Mouse (Mus musculus) CH12.LX (cell line): ENCODE data around the gene Ring1. TPM values are rescaled to one million over a fixed set of nuclear protein-coding genes. Genes with fewer than 3 reads are reported as not detected.

Experiments
- DNase-seq: peaks from one replicate; pipeline ENCODE4 v3.0.0-alpha.2; 2013; ENCODE audit errors: extremely low read depth
- H3K27ac ChIP-seq: 2 replicates; pipeline ENCODE4 v1.5.1; 2012; ENCODE audit warnings: low read depth, mild to moderate bottlenecking, control low read depth, moderate library complexity; ENCODE audit not compliant: insufficient read depth
- H3K27me3 ChIP-seq: replicated peaks from 2 replicates; pipeline ENCODE3; 2012; ENCODE audit warnings: inconsistent platforms
- H3K36me3 ChIP-seq, 2 experiments: replicated peaks in 1 of 2; 2 replicates each; pipeline versions ENCODE3 to v1.6.1; 2012; ENCODE audit warnings: inconsistent platforms in 1 of 2, low read length in 1 of 2, mild to moderate bottlenecking in 1 of 2, mixed read lengths in 1 of 2, moderate library complexity in 1 of 2; ENCODE audit not compliant: control insufficient read depth in 1 of 2, insufficient read depth in 1 of 2
- H3K4me1 ChIP-seq, 2 experiments: 2 replicates each; pipeline ENCODE4 v1.6.1; 2012; ENCODE audit warnings: inconsistent platforms in 1 of 2, moderate library complexity in 1 of 2; ENCODE audit not compliant: insufficient read depth in 2 of 2, control insufficient read depth in 1 of 2
- H3K4me2 ChIP-seq: 2 replicates; pipeline ENCODE4 v1.6.1; 2012; ENCODE audit warnings: low read depth, mild to moderate bottlenecking, control low read depth; ENCODE audit not compliant: poor library complexity, insufficient read depth, severe bottlenecking
- H3K4me3 ChIP-seq, 3 experiments: fragments of 150-350 bp in 1 of 3; sonication (generic) in 1 of 3; replicated peaks in 1 of 3; 2 replicates each; pipeline versions ENCODE3 to v1.5.1; 2011 to 2012; ENCODE audit warnings: low read depth in 2 of 3, low read length in 2 of 3, mild to moderate bottlenecking in 2 of 3, moderate library complexity in 2 of 3, control low read depth in 1 of 3, improper control_type of control experiment in 1 of 3, inconsistent platforms in 1 of 3, mixed read lengths in 1 of 3; ENCODE audit not compliant: poor library complexity in 1 of 3
- H3K79me2 ChIP-seq: replicated peaks from 2 replicates; pipeline ENCODE4 v1.6.1; 2012; ENCODE audit warnings: mild to moderate bottlenecking, moderate library complexity; ENCODE audit not compliant: control insufficient read depth, poor library complexity, insufficient read depth, severe bottlenecking; ENCODE audit errors: extremely low read depth
- H3K9ac ChIP-seq: 2 replicates; pipeline ENCODE4 v1.6.1; 2012; ENCODE audit warnings: low read depth, mild to moderate bottlenecking, control low read depth, moderate library complexity; ENCODE audit not compliant: insufficient read depth
- H3K9me3 ChIP-seq: replicated peaks from 2 replicates; pipeline ENCODE3; 2012; ENCODE audit warnings: low read length, inconsistent platforms, mixed read lengths
- BHLHE40 ChIP-seq: IDR thresholded peaks from 2 replicates; pipeline ENCODE4 v1.6.1; 2011; ENCODE audit warnings: mild to moderate bottlenecking, low read depth, low read length, improper control_type of control experiment
- CHD1 ChIP-seq: IDR thresholded peaks from 2 replicates; pipeline ENCODE4 v1.6.1; 2012; ENCODE audit warnings: low read depth, low read length, improper control_type of control experiment, inconsistent platforms
- CTCF ChIP-seq, 2 experiments: IDR thresholded peaks in 1 of 2; conservative IDR thresholded peaks in 1 of 2; 2 replicates each; pipeline ENCODE4 v1.5.1; 2011 to 2012; ENCODE audit warnings: low read depth in 2 of 2, low read length in 2 of 2, improper control_type of control experiment in 1 of 2, inconsistent platforms in 1 of 2, mild to moderate bottlenecking in 1 of 2, moderate library complexity in 1 of 2
- E2F4 ChIP-seq: IDR thresholded peaks from 2 replicates; pipeline ENCODE4 v1.6.1; 2011; ENCODE audit warnings: low read depth, low read length, improper control_type of control experiment; ENCODE audit not compliant: insufficient replicate concordance
- ELF1 ChIP-seq: IDR thresholded peaks from 2 replicates; pipeline ENCODE4 v1.6.1; 2014; ENCODE audit warnings: low read depth, mild to moderate bottlenecking, inconsistent platforms, low read length, improper control_type of control experiment
- GABPA ChIP-seq: IDR thresholded peaks from 2 replicates; pipeline ENCODE4 v1.6.1; 2012; ENCODE audit warnings: low read depth, low read length, improper control_type of control experiment, inconsistent platforms; ENCODE audit not compliant: insufficient replicate concordance
- JUND ChIP-seq: conservative IDR thresholded peaks from 2 replicates; pipeline ENCODE4 v1.6.1; 2011; ENCODE audit warnings: low read depth, low read length, improper control_type of control experiment
- KAT2A ChIP-seq: IDR thresholded peaks from 2 replicates; pipeline ENCODE4 v1.6.1; 2012; ENCODE audit warnings: low read length, improper control_type of control experiment, inconsistent platforms; ENCODE audit not compliant: insufficient replicate concordance
- MAFK ChIP-seq: IDR thresholded peaks from 2 replicates; pipeline ENCODE4 v1.6.1; 2011; ENCODE audit warnings: low read length, improper control_type of control experiment; ENCODE audit not compliant: insufficient replicate concordance
- MEF2A ChIP-seq: IDR thresholded peaks from 2 replicates; pipeline ENCODE4 v1.6.1; 2014; ENCODE audit warnings: low read depth, mild to moderate bottlenecking, inconsistent platforms, low read length, improper control_type of control experiment, borderline replicate concordance
- NELFE ChIP-seq: IDR thresholded peaks from 2 replicates; pipeline ENCODE4 v1.6.1; 2011; ENCODE audit warnings: low read depth, low read length, improper control_type of control experiment
- POLR2A ChIP-seq: IDR thresholded peaks from 2 replicates; pipeline ENCODE4 v1.6.1; 2011; ENCODE audit warnings: low read depth, mild to moderate bottlenecking, improper control_type of control experiment, low read length
- RAD21 ChIP-seq: IDR thresholded peaks from 2 replicates; pipeline ENCODE4 v1.6.1; 2011; ENCODE audit warnings: low read depth, mild to moderate bottlenecking, low read length, improper control_type of control experiment, moderate library complexity
- SIN3A ChIP-seq: IDR thresholded peaks from 2 replicates; pipeline ENCODE4 v1.6.1; 2012; ENCODE audit warnings: low read length, improper control_type of control experiment, inconsistent platforms
- SMC3 ChIP-seq: IDR thresholded peaks from 2 replicates; pipeline ENCODE4 v1.6.1; 2011; ENCODE audit warnings: low read depth, low read length, improper control_type of control experiment
- TBP ChIP-seq: conservative IDR thresholded peaks from 2 replicates; pipeline ENCODE4 v1.6.1; 2011; ENCODE audit warnings: low read depth, low read length, improper control_type of control experiment
- TCF12 ChIP-seq: IDR thresholded peaks from 2 replicates; pipeline ENCODE4 v1.6.1; 2014; ENCODE audit warnings: low read depth, mild to moderate bottlenecking, inconsistent platforms, low read length, improper control_type of control experiment
- USF1 ChIP-seq: IDR thresholded peaks from 2 replicates; pipeline ENCODE4 v1.6.1; 2014; ENCODE audit warnings: low read depth, mild to moderate bottlenecking, inconsistent platforms, low read length, improper control_type of control experiment
- USF2 ChIP-seq: conservative IDR thresholded peaks from 2 replicates; pipeline ENCODE4 v1.6.1; 2011; ENCODE audit warnings: low read depth, low read length, improper control_type of control experiment
- ZC3H11A ChIP-seq: IDR thresholded peaks from 2 replicates; pipeline ENCODE4 v1.6.1; 2012; ENCODE audit warnings: low read depth, mild to moderate bottlenecking, inconsistent platforms, low read length, improper control_type of control experiment
- dilution Hi-C: fragments of 300-500 bp; cut with MboI; formaldehyde crosslinking; loops from 2 replicates; pipeline ENCODE4 v1.14.3; 2020; ENCODE audit warnings: low sequenced_read_pairs; ENCODE audit not compliant: extremely low pct_unique_long_range_greater_than_20kb, extremely low pct_ligation_motif_present
- in situ Hi-C: fragments of 300-500 bp; cut with MboI; formaldehyde crosslinking; loops from 3 replicates; pipeline ENCODE4 v1.14.3; 2019; ENCODE audit warnings: low sequenced_read_pairs, low pct_ligation_motif_present, low pct_unique_long_range_greater_than_20kb, mixed read lengths
- polyA plus RNA-seq: library from polyadenylated mRNA; unstranded; fragments of >175 nt; gene quantifications from 2 replicates; pipeline ENCODE4 v1.2.1, GENCODE M21; 2012; ENCODE audit warnings: low read depth; ENCODE audit not compliant: insufficient read length
- total RNA-seq, 2 experiments: library from RNA; depleted of rRNA; stranded (reverse); fragments of 300-350 nt in 1 of 2; fragments of >200 nt in 1 of 2; gene quantifications; 2 replicates each; pipeline ENCODE4 v1.2.3; 2012 to 2014

Ring1 gene
- total and polyA plus RNA-seq, 3 experiments = 11.9 to 18.0 (median 13.7) TPM

DNA sequence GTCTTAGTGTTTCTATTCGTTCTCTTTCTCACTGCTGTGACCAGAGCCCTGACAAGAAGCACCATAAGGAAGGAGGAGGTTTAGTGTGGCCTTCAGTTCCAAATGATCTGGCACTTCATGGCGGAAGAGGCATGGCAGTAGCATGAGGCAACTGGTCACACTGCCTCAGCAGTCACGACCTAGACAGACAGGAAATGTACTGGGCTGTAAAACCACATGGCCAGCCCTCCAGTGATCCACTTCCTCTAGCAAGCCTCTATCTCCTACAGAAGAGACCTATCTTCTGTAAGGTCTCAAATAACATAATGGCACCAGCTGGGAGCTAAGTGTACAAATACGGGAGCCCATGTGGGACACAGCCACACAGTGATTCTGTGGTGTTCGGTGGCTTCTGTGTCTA is 47.6 kb upstream of the Ring1 start:
- H3K9ac ChIP-seq = no peak overlapping the region
- TF ChIP-seq JUND (no peak), USF1 (no peak), BHLHE40 (no peak), SIN3A (no peak), SMC3 (no peak), POLR2A (no peak)
- no peak for DNase-seq
- no peak overlapping the region for H3K27ac ChIP-seq
- peaks cover 0 to 11% of the 10 kb centered on the region in 2 experiments for H3K36me3 ChIP-seq
- peaks cover 1% of the 10 kb centered on the region for H3K27me3 ChIP-seq
- no peak overlapping the region for H3K4me3 ChIP-seq
- H3K4me1 ChIP-seq = peaks cover 0 to 14% of the 10 kb centered on the region in 2 experiments; a peak in 2 of 4 replicates
- no peak overlapping the region for H3K4me2 ChIP-seq
- no peaks in the 10 kb centered on the region for H3K9me3 ChIP-seq
- no peaks in the 10 kb centered on the region for H3K79me2 ChIP-seq
- in situ Hi-C loops = no loop called here
- dilution Hi-C loops = no loop called here

DNA sequence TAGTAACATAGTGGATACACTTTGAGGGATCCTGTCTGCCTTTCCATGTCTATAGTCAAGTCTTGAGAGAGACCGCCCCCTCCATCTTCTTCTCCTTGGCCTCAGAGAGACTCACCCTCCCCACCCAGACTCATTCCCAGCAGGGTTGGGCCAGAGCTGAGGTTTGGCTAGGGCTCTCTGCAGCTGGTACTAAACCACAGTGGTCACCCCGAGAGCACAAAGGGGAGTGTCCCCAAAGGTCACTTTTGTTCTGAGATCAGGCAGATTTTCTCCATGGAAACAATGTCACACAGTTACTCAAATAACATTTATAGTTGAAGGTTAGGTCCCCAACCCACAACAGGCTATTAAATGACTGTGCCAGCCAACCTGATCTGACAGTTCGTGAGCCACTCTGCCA is 44.4 kb upstream of the Ring1 start:
- TF ChIP-seq TCF12 = no peak
- no peak for TF ChIP-seq MAFK
- no peak for TF ChIP-seq NELFE
- no peak for TF ChIP-seq ZC3H11A
- TF ChIP-seq SIN3A = no peak
- no peak for TF ChIP-seq GABPA
- TF ChIP-seq BHLHE40 = no peak
- TF ChIP-seq KAT2A = no peak
- no peak for TF ChIP-seq E2F4
- TF ChIP-seq USF2 = no peak
- no peak for TF ChIP-seq USF1
- no peak for TF ChIP-seq CHD1
- no peak for TF ChIP-seq CTCF (conservative IDR thresholded peaks at IDR 0.05 in 1 of 2, IDR thresholded peaks at IDR 0.05 in 1 of 2; ENCODE audit: low read depth in 2 of 2, low read length in 2 of 2)
- no peak for TF ChIP-seq SMC3
- no peak for TF ChIP-seq MEF2A
- TF ChIP-seq TBP = no peak
- TF ChIP-seq ELF1 = no peak
- no peak for TF ChIP-seq RAD21
- TF ChIP-seq POLR2A = no peak
- Histone ChIP-seq H3K9ac (no peak overlapping the region), H3K4me3 (no peak overlapping the region), H3K9me3 (no peaks in the 10 kb centered on the region), H3K27me3 (no peaks in the 10 kb centered on the region), H3K36me3 (peaks cover 20 to 42% of the 10 kb centered on the region in 2 experiments), H3K4me1 (peaks cover 0 to 14% of the 10 kb centered on the region in 2 experiments; a peak in 2 of 4 replicates), H3K27ac (no peak overlapping the region), H3K4me2 (no peak overlapping the region), H3K79me2 (no peaks in the 10 kb centered on the region)
- in situ Hi-C loops (no loop called here), dilution Hi-C loops (no loop called here)
- no peak for DNase-seq
